ENCODE assay signal across 8 mouse cellular contexts in genomic region chr5:138193771-138194727, GRCm38 (mm10). TPM values are rescaled to one million over a fixed set of nuclear protein-coding genes. Genes with fewer than 3 reads are reported as not detected.
DNase-seq lines count a peak whose midpoint lies in the region; TF ChIP-seq lines count a peak whose summit lies in the region.

Mblac1 (plus strand) TSS chr5:138194314.

- peak within 1 kb of the TSS; percentile 99 for H3K27ac ChIP-seq in cerebellum, adult 2 months (ENCODE audit: insufficient read depth, low read length)
- peak within 1 kb of the TSS; percentile 97 for H3K27ac ChIP-seq in hindbrain, embryonic 10.5 days

- TF ChIP-seq CTCF in cerebellum, adult 2 months (IDR thresholded peaks at IDR 0.05; ENCODE audit: borderline replicate concordance, insufficient read depth, low read depth, low read length): no peak

- no peaks in the 10 kb centered on the region for H3K27me3 ChIP-seq in cerebellum, adult 2 months (ENCODE audit: control insufficient read depth, insufficient read depth, low read length)
- no peaks in the 10 kb centered on the region for H3K27me3 ChIP-seq in hindbrain, embryonic 10.5 days (ENCODE audit: insufficient read depth, poor library complexity, severe bottlenecking)

- peaks cover 46% of the 10 kb centered on the region for H3K36me3 ChIP-seq in hindbrain, embryonic 10.5 days

- no peaks in the 10 kb centered on the region for H3K9me3 ChIP-seq in hindbrain, embryonic 10.5 days

- H3K4me1 ChIP-seq in cerebellum, adult 2 months (ENCODE audit: control insufficient read depth, insufficient read depth, low read length): no peaks in the 10 kb centered on the region
- H3K4me1 ChIP-seq in hindbrain, embryonic 10.5 days (replicated peaks): peaks cover 17% of the 10 kb centered on the region; the same call in 1 of the 2 replicates

- 4% methylated on average over 54 of the region's 54 CpGs for WGBS in cerebellum, adult 2 months
- 9% methylated on average over 54 of the region's 54 CpGs for WGBS in hindbrain, embryonic 10.5 days

- peak within 1 kb of the TSS; percentile 98 for H3K4me3 ChIP-seq in cerebellum, adult 2 months (replicated peaks; ENCODE audit: insufficient read depth, low read depth, low read length)
- peak within 1 kb of the TSS; percentile 88 for H3K4me3 ChIP-seq in hindbrain, embryonic 10.5 days

- DNase-seq in MEL-GATA-1-ER (ENCODE audit: extremely low read depth, low read depth): peak; percentile 87
- DNase-seq in cerebellum, adult 2 months: peak; percentile 90 to 93
- DNase-seq in forelimb bud, embryonic 11.5 days (ENCODE audit: low read depth, low spot score): peak; percentile 93
- DNase-seq in hindbrain, embryonic 10.5 days (ENCODE audit: low spot score): peak; percentile 86
- DNase-seq in layer of hippocampus, postnatal 14 days (ENCODE audit: low spot score in 2 of 2): peak; percentile 82 to 88
- DNase-seq in lung, postnatal 14 days: peak; percentile 86
- peak; percentile 71 for DNase-seq in retina, adult 2 months (ENCODE audit: low read depth, low spot score)
- peak; percentile 81 to 84 for DNase-seq in thymus, postnatal 36 days

- peak; percentile 66 for TF ChIP-seq POLR2A in cerebellum, adult 2 months (IDR thresholded peaks at IDR 0.05; ENCODE audit: borderline replicate concordance, insufficient read depth, low read length)

RNA-seq across cellular contexts. Expression of gene Mblac1, which starts in this region (rescaled TPM):
- 7.4 and 7.5 TPM in 2 replicates for polyA plus RNA-seq in cerebellum, adult 2 months (2012; rRNA removed)
- polyA plus RNA-seq in hindbrain, embryonic 10.5 days (2016; fragmentation: Nextera tagmentation; extraction: Ambion mirVana): 8.8 and 11.8 TPM in 2 replicates
- 10 to 100 TPM; 10.1 to 11.7 TPM for total RNA-seq in layer of hippocampus, postnatal 14 days (2021)

Comparison
In these comparisons a context has a peak if more than half of its experiments do, and no peak if none do; other contexts are left out.
1. Peak in every context shown above with its lines: DNase-seq, H3K4me3 ChIP-seq and H3K27ac ChIP-seq.